Mouse (Mus musculus) C2C12 (cell line): ENCODE data around the gene Slit3.

Experiments
- CEBPB ChIP-seq: IDR thresholded peaks from one replicate; pipeline ENCODE4 v1.6.1; 2011; ENCODE audit warnings: low read depth, mild to moderate bottlenecking, control low read depth, moderate library complexity
- CTCF ChIP-seq: IDR thresholded peaks from one replicate; pipeline ENCODE4 v1.5.1; 2011; ENCODE audit not compliant: control insufficient read depth, insufficient read depth, insufficient read length
- MAX ChIP-seq: IDR thresholded peaks from one replicate; pipeline ENCODE4 v1.6.1; 2011; ENCODE audit warnings: mild to moderate bottlenecking, control low read depth
- MYOD1 ChIP-seq: IDR thresholded peaks from one replicate; pipeline ENCODE4 v1.6.1; 2011; ENCODE audit warnings: low read depth; ENCODE audit not compliant: control insufficient read depth, insufficient read length
- MYOG ChIP-seq: IDR thresholded peaks from one replicate; pipeline ENCODE4 v1.6.1; 2011; ENCODE audit not compliant: control insufficient read depth, insufficient read length; ENCODE audit errors: extremely low read depth
- USF1 ChIP-seq: IDR thresholded peaks from one replicate; pipeline ENCODE4 v1.6.1; 2011; ENCODE audit warnings: low read depth, mild to moderate bottlenecking, control low read depth, moderate library complexity

GRCm38 (mm10) chr11:35324397-35324796, 203.4 kb downstream of the Slit3 start:
- TF ChIP-seq CTCF = no peak
- no peak for TF ChIP-seq MAX
- TF ChIP-seq MYOG = no peak
- no peak for TF ChIP-seq CEBPB
- TF ChIP-seq MYOD1 = no peak
- no peak for TF ChIP-seq USF1
